Mouse (Mus musculus): ENCODE data around the gene 1110059G10Rik.

GRCm38 (mm10) chr9:122922936-122923381 lies 27.8 kb downstream of the 1110059G10Rik start, which contains the start of gene Zfp105:
- TF ChIP-seq POLR2A (IDR thresholded peaks at IDR 0.05; ENCODE audit: control insufficient read depth, extremely low read depth, insufficient read depth, low read length, poor library complexity) (no peak), CTCF (IDR thresholded peaks at IDR 0.05; ENCODE audit: borderline replicate concordance, control insufficient read depth, extremely low read depth, insufficient read depth, low read length, poor library complexity) (no peak)

All from thymus, adult 2 months (tissue).